Mouse (Mus musculus): ENCODE measurements at regions not wholly inside any gene's neighbourhood (a gene's known extent, or its start where the extent isn't known, plus 50 kb on each side); places are given as distances from the start of the nearest gene placed in this dataset.

DNA sequence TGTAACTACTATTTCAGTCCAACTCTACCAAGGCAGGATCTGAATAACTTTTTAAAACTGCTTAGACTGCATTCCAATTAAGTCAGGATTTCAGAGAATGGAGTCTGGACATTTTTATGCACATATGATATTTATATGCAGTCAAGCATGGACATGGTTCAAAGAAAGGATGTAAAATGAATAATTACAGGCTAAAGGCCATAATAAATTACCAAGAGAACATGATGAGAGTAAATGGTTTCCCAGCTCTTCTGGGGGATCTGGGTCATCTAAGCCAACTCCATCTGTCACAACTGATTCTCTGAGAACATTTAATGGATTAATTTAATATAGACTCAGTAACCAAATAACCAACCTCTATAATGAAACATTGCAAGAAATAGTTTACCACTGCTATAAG, 77.9 kb upstream of the P3h2 start:
- TF ChIP-seq CTCF (IDR thresholded peaks at IDR 0.05; ENCODE audit: borderline replicate concordance, control insufficient read depth, extremely low read depth, insufficient read depth, low read length, poor library complexity) (no peak), POLR2A (IDR thresholded peaks at IDR 0.05; ENCODE audit: control insufficient read depth, extremely low read depth, insufficient read depth, low read length, poor library complexity) (no peak)

All from thymus, adult 2 months (tissue).